Mouse (Mus musculus): ENCODE measurements around the gene Cxcl12. TPM values are rescaled to one million over a fixed set of nuclear protein-coding genes. Genes with fewer than 3 reads are reported as not detected.

Cxcl12 gene
- 10 to 100 TPM; 51.8 to 55.9 TPM for total RNA-seq (2021)
- long read RNA-seq, experiment 1, full-length matches to known transcripts, result 20 of 35 reads
- long read RNA-seq, experiment 1, partial matches to known transcripts, result 0 of 35 reads
- long read RNA-seq, experiment 1, other reads (novel, unspliced or antisense), result 15 of 35 reads
- long read RNA-seq, experiment 2, full-length matches to known transcripts, result 18 of 34 reads
- long read RNA-seq, experiment 2, partial matches to known transcripts, result 2 of 34 reads
- long read RNA-seq, experiment 2, other reads (novel, unspliced or antisense), result 14 of 34 reads

GRCm38 (mm10) chr6:117168321-117169011, at the start of gene Cxcl12:
Gene Cxcl12 (plus strand): TSS chr6:117168535.
- intact Hi-C loops (cut with DNase I), result loop anchor here (1.0 to 5.0 kb wide), 2 partner anchors 599 to 657 kb away; no protein-coding TSS in a partner anchor
- DNase-seq (ENCODE audit: low spot score in 2 of 2), result peak in 1 of 2 experiments; percentile 32

GRCm38 (mm10) chr6:117122074-117122473, 46.3 kb upstream of the Cxcl12 start:
- DNase-seq (ENCODE audit: low spot score in 2 of 2), result no peak
- intact Hi-C loops (cut with DNase I), result no loop called here

- intact Hi-C loops (cut with DNase I), result no loop called here
- no peak for DNase-seq (ENCODE audit: low spot score in 2 of 2)
Measured at GRCm38 (mm10) chr6:117126356-117126755, 42.0 kb upstream of the Cxcl12 start.

- intact Hi-C loops (cut with DNase I), result no loop called here
- no peak for DNase-seq (ENCODE audit: low spot score in 2 of 2)
Measured at GRCm38 (mm10) chr6:117129443-117129842, 38.9 kb upstream of the Cxcl12 start.

GRCm38 (mm10) chr6:117130680-117131111, 37.6 kb upstream of the Cxcl12 start:
- intact Hi-C loops (cut with DNase I), result no loop called here
- DNase-seq (ENCODE audit: low spot score in 2 of 2), result no peak

- intact Hi-C loops (cut with DNase I), result no loop called here
- no peak for DNase-seq (ENCODE audit: low spot score in 2 of 2)
Measured at GRCm38 (mm10) chr6:117134526-117134925, 33.8 kb upstream of the Cxcl12 start.

- DNase-seq (ENCODE audit: low spot score in 2 of 2), result no peak
- intact Hi-C loops (cut with DNase I), result no loop called here
Measured at GRCm38 (mm10) chr6:117137735-117138134, 30.6 kb upstream of the Cxcl12 start.

GRCm38 (mm10) chr6:117140907-117141306, 27.4 kb upstream of the Cxcl12 start:
- DNase-seq (ENCODE audit: low spot score in 2 of 2), result peak in 1 of 2 experiments; percentile 13
- intact Hi-C loops (cut with DNase I), result no loop called here

GRCm38 (mm10) chr6:117146951-117147350, 21.4 kb upstream of the Cxcl12 start:
- DNase-seq (ENCODE audit: low spot score in 2 of 2), result no peak
- intact Hi-C loops (cut with DNase I), result no loop called here

- intact Hi-C loops (cut with DNase I), result no loop called here
- no peak for DNase-seq (ENCODE audit: low spot score in 2 of 2)
Measured at GRCm38 (mm10) chr6:117151484-117152149, 16.7 kb upstream of the Cxcl12 start.

GRCm38 (mm10) chr6:117153046-117153445, 15.3 kb upstream of the Cxcl12 start:
- intact Hi-C loops (cut with DNase I), result no loop called here

GRCm38 (mm10) chr6:117156846-117157245, 11.5 kb upstream of the Cxcl12 start:
- DNase-seq (ENCODE audit: low spot score in 2 of 2), result no peak
- intact Hi-C loops (cut with DNase I), result no loop called here

More at GRCm38 (mm10) chr6:117153046-117153445, 15.3 kb upstream of the Cxcl12 start:
- no peak for DNase-seq (ENCODE audit: low spot score in 2 of 2)

- intact Hi-C loops (cut with DNase I), result no loop called here
- no peak for DNase-seq (ENCODE audit: low spot score in 2 of 2)
Measured at GRCm38 (mm10) chr6:117159710-117160690, 8.3 kb upstream of the Cxcl12 start.

- intact Hi-C loops (cut with DNase I), result no loop called here
- no peak for DNase-seq (ENCODE audit: low spot score in 2 of 2)
Measured at GRCm38 (mm10) chr6:117163486-117163885, 4.8 kb upstream of the Cxcl12 start.

- intact Hi-C loops (cut with DNase I), result loop anchor here (1.0 to 5.0 kb wide), 2 partner anchors 400 to 600 kb away; no protein-coding TSS in a partner anchor
- DNase-seq (ENCODE audit: low spot score in 2 of 2), result peak; percentile 90 to 94
Measured at GRCm38 (mm10) chr6:117166581-117167425, 1.5 kb upstream of the Cxcl12 start.

GRCm38 (mm10) chr6:117167426-117167730, 957 bp upstream of the Cxcl12 start:
- no peak for DNase-seq (ENCODE audit: low spot score in 2 of 2)
- intact Hi-C loops (cut with DNase I), result loop anchor here (5.0 kb wide), 1 partner anchor 600 kb away; no protein-coding TSS in a partner anchor

GRCm38 (mm10) chr6:117169051-117169909, 945 bp downstream of the Cxcl12 start:
- intact Hi-C loops (cut with DNase I), result loop anchor here (5.0 kb wide), 1 partner anchor 598 kb away; no protein-coding TSS in a partner anchor
- no peak for DNase-seq (ENCODE audit: low spot score in 2 of 2)

Data from left cerebral cortex, postnatal 14 days (tissue).